Mouse (Mus musculus): Measurements from ENCODE around the gene Pkn1. TPM values are rescaled to one million over a fixed set of nuclear protein-coding genes. Genes with fewer than 3 reads are reported as not detected.

Pkn1 gene
- total RNA-seq (2014; fragmentation: Nextera tagmentation), result 104 and 109 TPM in 2 replicates
- 89.4 and 116 TPM in 2 replicates for total RNA-seq (2017)
- polyA plus RNA-seq (2012), result 150 and 153 TPM in 2 replicates

DNA sequence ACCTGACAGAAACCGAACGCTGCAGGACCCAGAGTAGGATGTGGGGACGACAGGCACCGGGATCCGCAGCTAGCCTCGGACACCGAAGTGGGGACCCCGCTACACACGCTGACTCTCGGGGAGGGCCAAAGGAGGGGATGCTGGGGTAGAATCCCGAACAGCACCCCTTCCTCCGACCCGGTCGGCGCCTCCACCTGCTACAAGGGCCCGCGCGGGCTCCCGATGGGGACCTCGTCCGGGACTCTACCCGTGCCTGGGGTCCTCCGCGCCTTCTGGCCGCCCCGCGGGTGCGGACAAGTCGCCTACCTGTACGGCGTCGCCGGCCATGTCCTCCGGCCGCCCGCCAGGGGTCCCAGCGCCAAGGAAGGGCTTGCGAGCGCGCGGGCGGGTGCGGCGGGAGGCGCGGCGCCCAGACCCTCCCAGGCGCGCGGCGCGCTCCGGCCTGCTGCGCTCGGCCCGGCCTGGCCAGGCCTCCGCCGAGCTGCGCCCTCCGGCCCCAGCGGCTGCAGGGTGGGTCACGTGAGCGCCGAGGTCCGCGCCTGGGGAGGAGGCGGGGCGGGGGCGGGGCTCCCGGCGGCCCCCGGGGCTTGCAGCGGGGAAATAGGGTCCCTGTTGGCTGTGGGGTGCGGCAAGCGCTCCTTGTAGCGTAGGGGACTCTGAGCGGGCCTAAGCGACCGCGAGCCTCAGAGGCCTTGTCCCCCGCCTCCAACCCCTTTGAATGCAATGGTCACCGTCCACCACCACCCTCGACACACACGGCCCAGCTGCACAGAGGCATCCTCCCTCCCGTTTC lies at the start of gene Pkn1:
Gene Pkn1 (minus strand): TSS at position 519 of the 793 bp plus-strand sequence.
- Histone ChIP-seq H3K27me3 (ENCODE audit: insufficient read depth, low read length) (no peaks in the 10 kb centered on the region), H3K4me3 (ENCODE audit: low read depth, low read length) (peak within 1 kb of the TSS; percentile 92), H3K4me1 (ENCODE audit: insufficient read depth, low read depth, low read length) (peaks cover 66% of the 10 kb centered on the region), H3K36me3 (replicated peaks) (peaks cover 40% of the 10 kb centered on the region), H3K9me3 (replicated peaks) (peaks cover 3% of the 10 kb centered on the region; the same call in 1 of the 2 replicates)
- DNase-seq (ENCODE audit: low spot score), result peak; percentile 95
- peak; percentile 22 for ATAC-seq (ENCODE audit: extremely low read depth, insufficient number of reproducible peaks, low FRiP score, poor library complexity, severe bottlenecking)
- no peak for TF ChIP-seq TAL1 (conservative IDR thresholded peaks at IDR 0.05; ENCODE audit: low read depth, low read length)

DNA sequence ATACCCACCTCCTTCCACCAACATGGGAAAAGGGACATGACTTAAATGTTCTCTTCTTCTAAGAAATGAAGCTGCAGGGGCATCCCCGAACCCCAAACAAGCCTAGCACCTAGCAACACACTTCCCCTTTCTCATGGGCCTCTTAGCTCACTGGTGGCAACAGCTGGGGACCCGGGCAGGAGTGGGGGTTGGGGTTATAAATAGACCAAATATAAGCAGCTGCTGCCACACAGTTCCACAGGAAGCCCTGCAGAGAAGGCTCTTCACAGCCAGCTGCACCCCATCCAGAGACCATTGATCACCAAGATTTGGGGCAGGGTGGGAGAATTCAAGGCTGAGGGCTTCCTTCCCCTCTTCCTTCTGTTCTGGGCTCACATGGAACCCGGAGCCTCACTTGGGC lies 49.7 kb upstream of the Pkn1 start:
- Histone ChIP-seq H3K9me3 (replicated peaks) (no peaks in the 10 kb centered on the region), H3K4me3 (ENCODE audit: low read depth, low read length) (peak overlapping the region; percentile 68; the same call in 1 of the 2 replicates), H3K4me1 (ENCODE audit: insufficient read depth, low read depth, low read length) (peaks cover 57% of the 10 kb centered on the region), H3K36me3 (replicated peaks) (peaks cover 3% of the 10 kb centered on the region), H3K27me3 (ENCODE audit: insufficient read depth, low read length) (no peaks in the 10 kb centered on the region)
- TF ChIP-seq GATA2 (IDR thresholded peaks at IDR 0.05; ENCODE audit: borderline replicate concordance, low read depth, low read length) (no peak), POLR2AphosphoS5 (IDR thresholded peaks at IDR 0.05; ENCODE audit: insufficient replicate concordance, low read depth, low read length) (no peak), TAL1 (conservative IDR thresholded peaks at IDR 0.05; ENCODE audit: low read depth, low read length) (no peak), GATA1 (IDR thresholded peaks at IDR 0.05; ENCODE audit: borderline replicate concordance, low read length) (no peak), CTCF (IDR thresholded peaks at IDR 0.05; ENCODE audit: low read depth, low read length) (no peak)
- peak; percentile 89 for ATAC-seq (ENCODE audit: extremely low read depth, insufficient number of reproducible peaks, low FRiP score, poor library complexity, severe bottlenecking)
- peak; percentile 90 for DNase-seq (ENCODE audit: low spot score)

DNA sequence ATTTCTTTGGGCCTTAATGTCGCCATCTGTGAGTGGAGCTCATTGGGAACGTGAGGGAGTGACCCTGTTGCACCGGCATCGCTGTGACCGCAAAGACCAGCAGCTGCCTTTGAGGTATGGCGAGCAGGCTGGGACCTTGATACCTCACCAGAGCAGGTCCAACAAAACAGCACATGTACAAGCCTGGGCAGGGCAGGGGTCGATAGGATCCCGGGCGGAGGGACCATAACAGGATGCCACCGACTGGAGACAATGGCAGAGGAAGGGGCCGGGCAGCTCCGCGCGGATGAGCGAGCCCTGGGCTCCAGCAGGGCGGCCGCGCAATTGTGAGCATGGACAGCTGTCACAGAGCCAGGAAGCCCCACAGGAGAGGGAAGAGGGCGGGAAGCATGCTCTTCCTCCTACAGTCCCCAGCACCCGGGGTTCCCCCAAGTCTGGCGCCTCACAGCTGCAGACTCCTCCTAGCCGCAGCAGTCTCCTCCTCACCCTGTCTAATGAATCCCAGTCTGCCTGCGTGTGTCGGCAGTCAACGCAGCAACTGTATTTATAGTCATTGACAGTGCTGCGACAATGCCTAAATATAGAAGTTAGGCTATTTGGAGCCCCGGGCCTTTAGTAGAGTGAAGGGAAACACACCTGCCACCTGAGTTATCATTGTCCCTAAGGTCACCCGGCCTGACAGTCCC lies 48.8 kb upstream of the Pkn1 start:
- ATAC-seq (ENCODE audit: extremely low read depth, insufficient number of reproducible peaks, low FRiP score, poor library complexity, severe bottlenecking) (no peak), DNase-seq (ENCODE audit: low spot score) (no peak)
- TF ChIP-seq POLR2AphosphoS5 (IDR thresholded peaks at IDR 0.05; ENCODE audit: insufficient replicate concordance, low read depth, low read length) (no peak), GATA2 (IDR thresholded peaks at IDR 0.05; ENCODE audit: borderline replicate concordance, low read depth, low read length) (no peak), CTCF (IDR thresholded peaks at IDR 0.05; ENCODE audit: low read depth, low read length) (no peak), TAL1 (conservative IDR thresholded peaks at IDR 0.05; ENCODE audit: low read depth, low read length) (no peak), GATA1 (IDR thresholded peaks at IDR 0.05; ENCODE audit: borderline replicate concordance, low read length) (no peak)
- Histone ChIP-seq H3K4me3 (ENCODE audit: low read depth, low read length) (peak overlapping the region; percentile 68; the same call in 1 of the 2 replicates), H3K4me1 (ENCODE audit: insufficient read depth, low read depth, low read length) (peaks cover 58% of the 10 kb centered on the region), H3K36me3 (replicated peaks) (peaks cover 3% of the 10 kb centered on the region), H3K27me3 (ENCODE audit: insufficient read depth, low read length) (no peaks in the 10 kb centered on the region), H3K9me3 (replicated peaks) (no peaks in the 10 kb centered on the region)

- ATAC-seq (ENCODE audit: extremely low read depth, insufficient number of reproducible peaks, low FRiP score, poor library complexity, severe bottlenecking), result no peak
- no peaks in the 10 kb centered on the region for H3K9me3 ChIP-seq (replicated peaks)
- TF ChIP-seq GATA1 (IDR thresholded peaks at IDR 0.05; ENCODE audit: borderline replicate concordance, low read length) (no peak), TAL1 (conservative IDR thresholded peaks at IDR 0.05; ENCODE audit: low read depth, low read length) (no peak), POLR2AphosphoS5 (IDR thresholded peaks at IDR 0.05; ENCODE audit: insufficient replicate concordance, low read depth, low read length) (no peak), GATA2 (IDR thresholded peaks at IDR 0.05; ENCODE audit: borderline replicate concordance, low read depth, low read length) (no peak), CTCF (IDR thresholded peaks at IDR 0.05; ENCODE audit: low read depth, low read length) (no peak)
- no peak overlapping the region for H3K4me3 ChIP-seq (ENCODE audit: low read depth, low read length)
- no peak for DNase-seq (ENCODE audit: low spot score)
- H3K27me3 ChIP-seq (ENCODE audit: insufficient read depth, low read length), result no peaks in the 10 kb centered on the region
- peaks cover 71% of the 10 kb centered on the region for H3K4me1 ChIP-seq (ENCODE audit: insufficient read depth, low read depth, low read length)
- peaks cover 12% of the 10 kb centered on the region for H3K36me3 ChIP-seq (replicated peaks)
Measured at GRCm38 (mm10) chr8:83744070-83744469, 45.1 kb upstream of the Pkn1 start.

DNA sequence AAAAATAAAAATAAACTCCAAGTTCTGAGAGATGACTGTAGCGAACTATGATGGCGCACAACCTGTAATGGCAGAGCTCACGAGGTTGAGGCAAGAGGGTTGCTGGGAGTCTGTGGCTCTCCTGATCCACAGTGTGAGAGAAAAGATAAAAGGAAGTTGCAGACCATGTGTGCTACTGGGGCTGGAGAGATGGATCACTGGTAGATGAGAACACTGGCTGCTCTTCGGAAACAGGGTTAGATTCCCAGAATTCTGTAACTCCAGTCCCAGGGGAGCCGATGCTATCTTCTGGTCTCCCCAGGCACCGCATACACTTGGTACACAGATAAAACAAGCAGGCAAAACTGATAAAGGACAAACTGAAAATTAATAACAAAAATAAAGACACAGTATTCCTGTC lies 44.0 kb upstream of the Pkn1 start:
- peak; percentile 73 for TF ChIP-seq TAL1 (conservative IDR thresholded peaks at IDR 0.05; ENCODE audit: low read depth, low read length)
- TF ChIP-seq GATA1 (IDR thresholded peaks at IDR 0.05; ENCODE audit: borderline replicate concordance, low read length), result no peak
- Histone ChIP-seq H3K36me3 (replicated peaks) (peaks cover 23% of the 10 kb centered on the region), H3K4me3 (ENCODE audit: low read depth, low read length) (no peak overlapping the region), H3K4me1 (ENCODE audit: insufficient read depth, low read depth, low read length) (peaks cover 71% of the 10 kb centered on the region), H3K27me3 (ENCODE audit: insufficient read depth, low read length) (no peaks in the 10 kb centered on the region), H3K9me3 (replicated peaks) (no peaks in the 10 kb centered on the region)
- DNase-seq (ENCODE audit: low spot score) (peak; percentile 57), ATAC-seq (ENCODE audit: extremely low read depth, insufficient number of reproducible peaks, low FRiP score, poor library complexity, severe bottlenecking) (peak; percentile 64)

- TF ChIP-seq CTCF (IDR thresholded peaks at IDR 0.05; ENCODE audit: low read depth, low read length) (no peak), GATA1 (IDR thresholded peaks at IDR 0.05; ENCODE audit: borderline replicate concordance, low read length) (no peak), GATA2 (IDR thresholded peaks at IDR 0.05; ENCODE audit: borderline replicate concordance, low read depth, low read length) (no peak), POLR2AphosphoS5 (IDR thresholded peaks at IDR 0.05; ENCODE audit: insufficient replicate concordance, low read depth, low read length) (no peak), TAL1 (conservative IDR thresholded peaks at IDR 0.05; ENCODE audit: low read depth, low read length) (no peak)
- peak overlapping the region; percentile 83 for H3K4me3 ChIP-seq (ENCODE audit: low read depth, low read length)
- DNase-seq (ENCODE audit: low spot score) (no peak), ATAC-seq (ENCODE audit: extremely low read depth, insufficient number of reproducible peaks, low FRiP score, poor library complexity, severe bottlenecking) (no peak)
- H3K9me3 ChIP-seq (replicated peaks), result peaks cover 6% of the 10 kb centered on the region
- no peaks in the 10 kb centered on the region for H3K27me3 ChIP-seq (ENCODE audit: insufficient read depth, low read length)
- H3K36me3 ChIP-seq (replicated peaks), result peaks cover 33% of the 10 kb centered on the region
- H3K4me1 ChIP-seq (ENCODE audit: insufficient read depth, low read depth, low read length), result peaks cover 73% of the 10 kb centered on the region
Measured at GRCm38 (mm10) chr8:83741849-83742655, 43.1 kb upstream of the Pkn1 start.
